8 mouse cellular contexts compared by ENCODE assay signal in the genomic region with DNA sequence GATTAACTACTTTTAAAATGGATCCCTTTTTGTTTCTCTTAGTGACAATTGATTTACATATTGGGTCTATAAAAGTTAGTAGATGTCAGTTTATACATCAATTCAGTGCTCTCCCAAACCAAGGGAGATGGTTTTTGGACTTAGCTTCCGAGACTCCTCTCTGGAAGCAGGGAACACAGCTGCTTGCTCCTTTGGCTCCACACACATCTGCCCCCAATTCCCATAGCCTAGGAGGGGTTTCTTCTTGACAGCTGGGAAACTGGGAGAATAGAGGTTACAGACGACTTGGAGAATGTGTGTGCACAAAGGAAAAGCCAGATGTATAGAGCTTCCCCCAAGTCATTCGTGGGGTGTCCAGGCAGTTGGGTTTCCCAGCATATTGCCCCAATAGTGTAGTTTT. TPM values are rescaled to one million over a fixed set of nuclear protein-coding genes. Genes with fewer than 3 reads are reported as not detected.
DNase-seq lines count a peak whose midpoint lies in the region; ATAC-seq and TF ChIP-seq lines count a peak whose summit lies in the region.

No protein-coding gene starts in this region.

- 37% methylated on average over 3 of the region's 3 CpGs for WGBS in lung, embryonic 14.5 days
- 37% methylated on average over 3 of the region's 3 CpGs for WGBS in limb, embryonic 11.5 days
- 31% methylated on average over 3 of the region's 3 CpGs for WGBS in neural tube, embryonic 15.5 days

- peak; percentile 25 for DNase-seq in lung, embryonic 14.5 days
- DNase-seq in lung, postnatal 4 days, result no peak
- peak; percentile 33 for DNase-seq in limb, embryonic 11.5 days (ENCODE audit: low spot score)
- DNase-seq in right cerebral cortex, postnatal 36 days (ENCODE audit: low spot score in 2 of 2), result no peak
- DNase-seq in spleen, postnatal 4 days (ENCODE audit: low spot score in 2 of 2), result no peak
- no peak for DNase-seq in urinary bladder, postnatal 25 days (ENCODE audit: low spot score)

- H3K9ac ChIP-seq in lung, embryonic 14.5 days, result peak overlapping the region; percentile 55
- no peak overlapping the region; the same call in 1 of the 2 replicates for H3K9ac ChIP-seq in limb, embryonic 11.5 days (ENCODE audit: low read length)
- H3K9ac ChIP-seq in neural tube, embryonic 15.5 days (replicated peaks), result peak overlapping the region; percentile 61

- H3K27ac ChIP-seq in lung, embryonic 14.5 days (ENCODE audit: low read depth), result no peak overlapping the region
- no peak overlapping the region for H3K27ac ChIP-seq in embryonic fibroblast, embryonic 13.5 days (ENCODE audit: insufficient read depth, low read length)
- H3K27ac ChIP-seq in limb, embryonic 11.5 days (replicated peaks; ENCODE audit: low read depth, low read length), result no peak overlapping the region
- no peak overlapping the region for H3K27ac ChIP-seq in neural tube, embryonic 15.5 days (replicated peaks)

- H3K4me1 ChIP-seq in lung, embryonic 14.5 days (ENCODE audit: insufficient read depth), result peaks cover 5% of the 10 kb centered on the region; the same call in 1 of the 2 replicates
- H3K4me1 ChIP-seq in embryonic fibroblast, embryonic 13.5 days (ENCODE audit: control insufficient read depth, insufficient read depth, low read length), result no peaks in the 10 kb centered on the region; the same call in 1 of the 2 replicates
- peaks cover 3% of the 10 kb centered on the region for H3K4me1 ChIP-seq in limb, embryonic 11.5 days (ENCODE audit: control insufficient read depth, insufficient read depth, low read length)
- peaks cover 11% of the 10 kb centered on the region for H3K4me1 ChIP-seq in neural tube, embryonic 15.5 days

- no peaks in the 10 kb centered on the region for H3K27me3 ChIP-seq in lung, embryonic 14.5 days (ENCODE audit: insufficient read depth, low read length)
- H3K27me3 ChIP-seq in limb, embryonic 11.5 days (ENCODE audit: control insufficient read depth, insufficient read depth, low read length), result no peaks in the 10 kb centered on the region
- H3K27me3 ChIP-seq in neural tube, embryonic 15.5 days (replicated peaks), result no peaks in the 10 kb centered on the region

- ATAC-seq in lung, embryonic 14.5 days (ENCODE audit: insufficient read depth), result no peak
- no peak for ATAC-seq in limb, embryonic 11.5 days (ENCODE audit: insufficient number of reproducible peaks, low FRiP score, low TSS enrichment, low read depth)
- ATAC-seq in neural tube, embryonic 15.5 days (ENCODE audit: low FRiP score), result no peak

- TF ChIP-seq POLR2A in embryonic fibroblast, embryonic 13.5 days (IDR thresholded peaks at IDR 0.05; ENCODE audit: low read depth, low read length), result no peak

- no peaks in the 10 kb centered on the region for H3K36me3 ChIP-seq in lung, embryonic 14.5 days (ENCODE audit: insufficient read depth)
- H3K36me3 ChIP-seq in limb, embryonic 11.5 days (ENCODE audit: control insufficient read depth, insufficient read depth, low read length), result no peaks in the 10 kb centered on the region
- H3K36me3 ChIP-seq in neural tube, embryonic 15.5 days, result no peaks in the 10 kb centered on the region

- peak overlapping the region; percentile 42 for H3K4me3 ChIP-seq in lung, embryonic 14.5 days (ENCODE audit: low read depth, low read length)
- H3K4me3 ChIP-seq in embryonic fibroblast, embryonic 13.5 days (ENCODE audit: insufficient read depth, low read length), result peak overlapping the region; percentile 19; the same call in 1 of the 2 replicates
- H3K4me3 ChIP-seq in limb, embryonic 11.5 days (ENCODE audit: low read depth, low read length), result peak overlapping the region; percentile 37
- H3K4me3 ChIP-seq in neural tube, embryonic 15.5 days (replicated peaks), result peak overlapping the region; percentile 64

- no peak for TF ChIP-seq CTCF in lung, embryonic 14.5 days (IDR thresholded peaks at IDR 0.05; ENCODE audit: low read depth)
- TF ChIP-seq CTCF in embryonic fibroblast, embryonic 13.5 days (IDR thresholded peaks at IDR 0.05; ENCODE audit: borderline replicate concordance, insufficient read depth, low read length), result no peak

- H3K9me3 ChIP-seq in lung, embryonic 14.5 days (ENCODE audit: low read depth, low read length), result no peaks in the 10 kb centered on the region
- H3K9me3 ChIP-seq in limb, embryonic 11.5 days (ENCODE audit: control insufficient read depth, low read length), result no peaks in the 10 kb centered on the region
- H3K9me3 ChIP-seq in neural tube, embryonic 15.5 days (replicated peaks), result no peaks in the 10 kb centered on the region

- H3K4me2 ChIP-seq in lung, embryonic 14.5 days, result peak overlapping the region; percentile 66
- H3K4me2 ChIP-seq in limb, embryonic 11.5 days (ENCODE audit: low read depth, severe bottlenecking), result peak overlapping the region; percentile 57
- H3K4me2 ChIP-seq in neural tube, embryonic 15.5 days, result peak overlapping the region; percentile 95

RNA-seq across cellular contexts. Expression of gene Fam221a, which starts 0.7 kb away (rescaled TPM):
- 8.6 and 10.1 TPM in 2 replicates for polyA plus RNA-seq in lung, embryonic 14.5 days (2014; fragmentation: Nextera tagmentation; extraction: Ambion mirVana)
- 2.9 and 6.9 TPM in 2 replicates for polyA plus RNA-seq in embryonic fibroblast, embryonic 13.5 days (2011; ENCODE audit: insufficient read length, low read depth, missing spikeins)
- polyA plus RNA-seq in limb, embryonic 11.5 days (2014; fragmentation: Nextera tagmentation; extraction: Ambion mirVana), result 5.5 and 7.2 TPM in 2 replicates
- polyA plus RNA-seq in neural tube, embryonic 15.5 days (2015; fragmentation: Nextera tagmentation; extraction: Ambion mirVana), result 5.4 and 6.3 TPM in 2 replicates

RNA-seq across cellular contexts. Expression of gene Stk31, which starts 27.2 kb away (rescaled TPM):
- 0.23 TPM in 1 of 2 replicates, not detected in the other for polyA plus RNA-seq in lung, embryonic 14.5 days (2014; fragmentation: Nextera tagmentation; extraction: Ambion mirVana)
- not detected in 2 replicates for polyA plus RNA-seq in embryonic fibroblast, embryonic 13.5 days (2011; ENCODE audit: insufficient read length, low read depth, missing spikeins)
- polyA plus RNA-seq in limb, embryonic 11.5 days (2014; fragmentation: Nextera tagmentation; extraction: Ambion mirVana), result 0.05 TPM in 1 of 2 replicates, not detected in the other
- polyA plus RNA-seq in neural tube, embryonic 15.5 days (2015; fragmentation: Nextera tagmentation; extraction: Ambion mirVana), result 0.05 and 0.18 TPM in 2 replicates

RNA-seq across cellular contexts. Expression of gene Ccdc126, which starts 49.1 kb away (rescaled TPM):
- polyA plus RNA-seq in lung, embryonic 14.5 days (2014; fragmentation: Nextera tagmentation; extraction: Ambion mirVana), result 11.8 and 12.5 TPM in 2 replicates
- 8.4 and 9.5 TPM in 2 replicates for polyA plus RNA-seq in embryonic fibroblast, embryonic 13.5 days (2011; ENCODE audit: insufficient read length, low read depth, missing spikeins)
- polyA plus RNA-seq in limb, embryonic 11.5 days (2014; fragmentation: Nextera tagmentation; extraction: Ambion mirVana), result 7.2 and 7.3 TPM in 2 replicates
- polyA plus RNA-seq in neural tube, embryonic 15.5 days (2015; fragmentation: Nextera tagmentation; extraction: Ambion mirVana), result 8.0 and 8.9 TPM in 2 replicates

Comparison
In these comparisons a context has a peak if more than half of its experiments do, and no peak if none do; other contexts are left out.
1. DNase-seq: peak in lung, embryonic 14.5 days (single experiment) and limb, embryonic 11.5 days (single experiment); none in lung, postnatal 4 days (0 of 2), right cerebral cortex, postnatal 36 days (0 of 2), spleen, postnatal 4 days (0 of 2) and urinary bladder, postnatal 25 days (single experiment).
2. Peak in every context shown above with its lines, with median percentiles within 50 percentile points of each other: H3K4me2 ChIP-seq and H3K4me3 ChIP-seq.